Mouse (Mus musculus): ENCODE measurements around the gene Dnah17. TPM values are rescaled to one million over a fixed set of nuclear protein-coding genes. Genes with fewer than 3 reads are reported as not detected.
A peak's percentile ranks its signal among the peaks of the same experiment; 100 is the strongest.

The Dnah17 gene
- polyA plus RNA-seq, 1 experiment from 2014 or later = 0.23 TPM

DNA sequence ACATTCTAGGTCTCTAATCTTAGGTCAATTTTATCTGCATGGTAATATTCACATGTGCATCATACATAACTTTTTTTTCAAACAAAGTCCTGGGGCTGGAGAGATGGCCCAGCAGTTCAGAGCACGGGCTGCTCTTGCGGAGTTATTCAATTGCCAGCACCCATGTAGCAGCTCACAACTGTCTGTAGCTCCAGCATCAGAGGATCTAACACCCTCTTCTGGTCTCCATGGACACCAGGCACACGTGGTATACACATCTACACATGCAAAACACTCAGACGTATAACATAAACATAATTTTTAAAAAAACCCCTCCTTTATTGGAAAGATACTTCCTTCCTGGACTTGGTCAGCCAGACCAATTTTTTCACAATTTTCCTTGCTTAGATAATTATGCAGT, 28.3 kb upstream of the Dnah17 start:
- Histone ChIP-seq H3K9me3 (peaks cover 7% of the 10 kb centered on the region), H3K27ac (no peak overlapping the region), H3K9ac (no peak overlapping the region), H3K36me3 (peaks cover 19% of the 10 kb centered on the region), H3K4me2 (replicated peaks) (no peak overlapping the region), H3K4me3 (no peak overlapping the region), H3K27me3 (no peaks in the 10 kb centered on the region), H3K4me1 (peaks cover 32% of the 10 kb centered on the region)
- WGBS = 79% methylated on average over 4 of the region's 4 CpGs
- ATAC-seq (ENCODE audit: low FRiP score, low read depth) = no peak

DNA sequence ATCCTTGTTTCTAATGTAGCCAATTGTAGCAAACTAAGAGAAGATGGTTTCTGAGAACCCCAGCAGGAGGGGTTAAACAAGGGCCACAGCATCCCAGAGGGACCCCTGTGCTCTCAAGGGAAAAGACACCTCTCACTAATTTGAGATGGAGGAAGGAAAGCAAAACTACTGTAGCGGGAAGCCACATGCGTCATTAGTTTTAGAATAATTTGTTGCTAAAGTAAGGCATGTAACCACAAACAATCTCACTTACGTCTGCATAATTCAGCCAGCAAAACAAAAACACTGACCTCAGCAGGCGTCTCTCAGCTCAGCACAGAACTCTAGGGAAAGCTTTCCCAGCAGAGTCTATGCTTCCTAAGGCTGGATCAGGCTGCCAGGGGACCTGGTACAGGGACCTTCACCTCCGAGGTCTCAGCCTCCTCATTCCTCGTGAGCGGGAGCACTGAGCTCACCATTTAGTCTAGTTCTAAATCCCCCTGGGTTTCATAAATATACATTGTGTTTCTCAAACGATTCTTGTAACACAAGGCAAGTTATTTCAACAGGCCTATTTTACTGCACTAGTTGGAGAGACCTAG, 26.1 kb upstream of the Dnah17 start:
- Histone ChIP-seq H3K9me3 (peaks cover 7% of the 10 kb centered on the region), H3K27me3 (no peaks in the 10 kb centered on the region), H3K4me2 (replicated peaks) (no peak overlapping the region), H3K4me1 (peaks cover 35% of the 10 kb centered on the region), H3K27ac (peak overlapping the region; percentile 1; the same call in 1 of the 2 replicates), H3K4me3 (no peak overlapping the region), H3K36me3 (peaks cover under 1% of the 10 kb centered on the region; the same call in 1 of the 2 replicates), H3K9ac (no peak overlapping the region)
- ATAC-seq (ENCODE audit: low FRiP score, low read depth) = no peak
- WGBS = 51% methylated on average over 8 of the region's 8 CpGs

DNA sequence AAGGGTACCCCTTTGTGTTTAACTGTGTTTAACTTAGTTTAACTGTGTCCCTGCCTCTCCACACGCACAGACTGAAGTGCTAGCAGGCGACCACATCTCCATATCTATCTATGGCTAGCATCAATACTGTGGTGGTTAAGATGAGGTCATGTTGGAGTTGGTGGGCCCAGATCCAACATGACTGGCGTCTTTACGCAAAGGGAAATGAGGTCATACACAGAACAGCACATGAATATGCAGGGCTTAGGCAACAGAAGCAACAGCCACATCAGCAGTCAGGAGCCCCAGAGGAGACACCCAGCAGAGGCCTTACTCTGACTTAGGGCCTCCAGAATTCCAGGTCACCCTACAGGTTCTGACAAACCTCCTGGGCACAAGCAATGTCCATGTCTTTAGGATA, 22.5 kb upstream of the Dnah17 start:
- Histone ChIP-seq H3K4me2 (replicated peaks) (no peak overlapping the region), H3K27ac (no peak overlapping the region), H3K9ac (no peak overlapping the region), H3K4me1 (peaks cover 35% of the 10 kb centered on the region), H3K27me3 (no peaks in the 10 kb centered on the region), H3K36me3 (no peaks in the 10 kb centered on the region), H3K9me3 (peaks cover 7% of the 10 kb centered on the region), H3K4me3 (no peak overlapping the region)
- no peak for ATAC-seq (ENCODE audit: low FRiP score, low read depth)
- 81% methylated on average over 4 of the region's 4 CpGs for WGBS

DNA sequence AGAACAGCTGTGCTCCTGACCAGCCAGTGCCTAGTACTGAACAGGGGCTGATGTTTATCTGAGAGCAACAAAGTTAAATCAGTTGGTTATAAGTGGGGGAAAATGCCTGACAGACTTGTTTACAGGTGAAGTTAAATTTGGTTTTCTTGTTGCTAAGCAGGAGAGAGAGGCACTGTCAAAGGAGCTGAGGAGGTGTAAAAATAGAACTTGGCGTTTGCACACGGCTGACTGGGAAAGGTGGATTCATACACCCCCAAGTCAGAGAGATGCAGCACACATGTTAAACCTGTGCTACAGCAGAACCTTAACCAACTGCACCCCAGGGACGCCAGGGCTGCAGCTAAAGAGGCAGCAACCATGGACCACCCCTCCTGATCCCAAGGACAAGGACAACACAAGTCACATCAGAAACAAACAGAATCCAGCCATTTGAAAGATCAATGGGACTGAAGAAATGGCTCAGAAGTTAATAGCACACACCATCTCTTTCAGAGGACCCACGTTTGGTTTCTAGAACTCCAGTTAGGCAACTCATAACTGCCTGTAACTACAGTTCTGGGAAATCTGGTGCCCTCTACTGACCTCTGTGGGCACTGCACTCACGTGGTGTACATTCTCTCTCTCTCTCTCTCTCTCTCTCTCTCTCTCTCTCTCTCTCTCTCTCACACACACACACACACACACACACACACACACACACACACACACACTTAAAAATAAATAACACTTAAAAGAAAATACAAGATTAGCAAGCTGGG, 21.2 kb upstream of the Dnah17 start:
- Histone ChIP-seq H3K4me1 (peaks cover 22% of the 10 kb centered on the region), H3K36me3 (no peaks in the 10 kb centered on the region), H3K4me3 (no peak overlapping the region), H3K27me3 (no peaks in the 10 kb centered on the region), H3K4me2 (replicated peaks) (no peak overlapping the region), H3K9me3 (peaks cover 7% of the 10 kb centered on the region), H3K27ac (no peak overlapping the region), H3K9ac (no peak overlapping the region)
- 88% methylated on average over 5 of the region's 5 CpGs for WGBS
- no peak for ATAC-seq (ENCODE audit: low FRiP score, low read depth)

DNA sequence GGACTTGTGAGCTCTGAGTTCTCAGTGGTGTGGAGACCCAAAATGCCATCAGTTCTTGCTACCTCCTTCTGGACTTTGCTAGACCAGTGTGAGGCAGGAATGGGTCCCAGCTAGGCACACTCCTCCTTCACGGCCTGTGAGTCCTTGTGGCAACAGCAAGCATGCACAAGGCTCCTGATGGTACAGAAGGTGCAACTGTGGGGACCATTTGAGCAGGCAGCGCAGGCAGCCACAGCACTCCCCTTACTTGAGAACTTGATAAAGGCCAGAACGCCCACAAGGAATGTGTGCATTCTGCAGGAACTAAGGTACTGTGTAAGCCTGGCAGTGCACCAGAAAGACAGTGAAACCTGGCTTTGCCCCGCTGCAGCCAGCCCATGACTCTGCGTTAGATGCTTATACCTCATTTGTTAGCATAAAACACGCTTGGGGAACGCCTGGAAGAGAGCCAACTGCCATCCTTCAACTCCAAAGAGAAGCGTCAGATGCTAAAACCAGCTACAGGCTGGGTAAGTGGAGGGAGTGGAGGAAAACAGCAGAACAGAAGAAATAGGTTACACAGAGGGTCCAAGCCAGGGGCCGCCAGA, 19.8 kb upstream of the Dnah17 start:
- no peak overlapping the region for H3K9ac ChIP-seq
- ATAC-seq (ENCODE audit: low FRiP score, low read depth) = peak; percentile 69; the same call in 1 of the 2 replicates
- H3K4me1 ChIP-seq = peaks cover 18% of the 10 kb centered on the region
- H3K27me3 ChIP-seq = no peaks in the 10 kb centered on the region
- H3K4me2 ChIP-seq (replicated peaks) = no peak overlapping the region
- peak overlapping the region; percentile 44; the same call in 1 of the 2 replicates for H3K27ac ChIP-seq
- no peak overlapping the region for H3K4me3 ChIP-seq
- no peaks in the 10 kb centered on the region for H3K36me3 ChIP-seq
- no peaks in the 10 kb centered on the region for H3K9me3 ChIP-seq
- 47% methylated on average over 9 of the region's 9 CpGs for WGBS

DNA sequence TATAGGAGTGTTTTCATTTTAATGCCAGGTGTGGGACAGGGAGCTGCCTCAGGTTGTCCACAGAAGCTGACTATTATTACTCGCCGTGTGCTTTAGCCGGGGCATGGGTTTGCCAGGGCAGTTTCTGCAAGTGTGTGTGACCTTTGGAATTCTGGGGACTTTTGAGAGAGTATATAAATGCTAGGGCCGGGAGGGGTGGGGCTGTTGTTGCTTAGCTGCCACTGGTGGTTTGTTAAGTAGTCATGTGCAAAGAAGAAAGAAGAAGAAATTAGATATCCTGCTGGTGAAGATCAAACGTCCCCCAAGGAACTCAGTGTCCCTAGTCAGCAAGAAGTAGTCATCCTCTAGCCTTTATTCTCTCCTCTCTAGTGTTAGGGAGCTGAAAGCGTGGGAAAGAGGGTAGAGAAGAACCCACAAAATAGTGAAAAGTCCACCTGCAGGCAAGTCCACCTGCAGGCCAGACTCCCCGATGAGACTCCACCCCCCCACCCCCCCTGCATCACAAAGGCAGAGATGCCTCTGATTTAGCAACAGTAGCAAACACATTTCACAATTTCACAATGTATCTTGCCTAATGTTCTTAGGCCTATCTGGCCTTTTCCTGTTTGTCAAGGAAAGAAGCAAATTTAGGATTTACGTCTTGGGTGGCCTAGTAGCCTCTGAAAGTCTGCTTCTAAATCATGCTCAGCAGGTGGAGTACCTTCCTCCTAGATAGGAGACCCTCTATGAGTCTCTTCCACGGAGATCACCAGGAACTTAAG, 17.6 kb upstream of the Dnah17 start:
- ATAC-seq (ENCODE audit: low FRiP score, low read depth) = no peak
- no peak overlapping the region for H3K4me2 ChIP-seq (replicated peaks)
- H3K27me3 ChIP-seq = no peaks in the 10 kb centered on the region
- H3K27ac ChIP-seq = no peak overlapping the region
- H3K36me3 ChIP-seq = no peaks in the 10 kb centered on the region
- no peak overlapping the region for H3K4me3 ChIP-seq
- H3K9me3 ChIP-seq = no peaks in the 10 kb centered on the region
- peaks cover 16% of the 10 kb centered on the region for H3K4me1 ChIP-seq
- WGBS = 65% methylated on average over 9 of the region's 9 CpGs
- no peak overlapping the region for H3K9ac ChIP-seq

DNA sequence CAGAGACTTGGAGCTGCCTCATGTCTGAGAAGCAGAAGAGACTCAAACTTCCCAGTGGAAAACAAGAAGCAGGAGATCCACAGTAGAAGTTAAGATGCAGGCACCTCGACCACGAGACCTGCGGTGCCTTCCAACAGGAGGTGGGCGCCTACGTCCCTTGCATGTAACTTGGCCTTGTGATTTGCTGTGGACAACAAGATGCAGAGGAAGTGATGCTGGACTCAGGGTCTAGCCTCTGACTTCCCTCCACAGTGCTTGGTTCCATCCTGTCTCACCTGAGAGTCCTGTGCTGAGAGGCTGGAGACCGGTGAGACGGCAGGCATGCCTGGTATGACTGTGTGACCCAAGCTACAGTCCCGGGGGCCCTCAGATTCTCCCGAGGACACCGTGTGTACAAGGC, 16.0 kb upstream of the Dnah17 start:
- Histone ChIP-seq H3K9ac (no peak overlapping the region), H3K27ac (no peak overlapping the region), H3K9me3 (no peaks in the 10 kb centered on the region), H3K4me1 (peaks cover 17% of the 10 kb centered on the region), H3K4me2 (replicated peaks) (no peak overlapping the region), H3K27me3 (no peaks in the 10 kb centered on the region), H3K4me3 (no peak overlapping the region), H3K36me3 (no peaks in the 10 kb centered on the region)
- ATAC-seq (ENCODE audit: low FRiP score, low read depth) = no peak
- 93% methylated on average over 10 of the region's 10 CpGs for WGBS

DNA sequence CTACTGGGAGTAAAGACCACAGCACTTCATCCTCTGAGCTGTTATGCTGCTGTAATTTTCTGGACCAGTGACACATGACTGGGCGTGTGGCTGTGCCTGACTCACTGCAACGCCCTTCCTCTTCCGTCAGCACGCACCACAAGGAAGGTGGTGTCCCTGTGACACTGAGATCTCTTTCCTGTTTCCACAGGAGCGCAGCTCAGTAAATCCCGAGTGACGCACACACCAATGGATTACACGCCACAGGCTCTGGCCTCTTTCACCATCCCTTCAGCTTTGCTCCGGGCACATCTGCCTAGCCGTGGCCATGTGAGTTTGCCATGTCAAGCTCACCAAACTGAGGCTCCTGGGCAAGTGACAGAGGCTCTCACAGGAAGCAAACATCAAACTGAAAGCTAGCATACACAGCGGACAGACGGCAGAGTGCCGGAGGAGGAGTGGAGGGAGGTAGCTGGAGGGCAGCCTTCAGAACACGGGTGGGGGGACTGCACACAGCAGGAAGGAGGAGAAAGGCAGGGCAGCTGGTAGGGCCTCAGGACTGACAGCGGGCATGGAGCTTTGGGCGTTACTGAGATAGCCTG, 15.4 kb upstream of the Dnah17 start:
- Histone ChIP-seq H3K4me3 (no peak overlapping the region), H3K4me2 (replicated peaks) (no peak overlapping the region), H3K36me3 (no peaks in the 10 kb centered on the region), H3K27me3 (no peaks in the 10 kb centered on the region), H3K27ac (no peak overlapping the region), H3K9ac (no peak overlapping the region), H3K4me1 (peaks cover 17% of the 10 kb centered on the region), H3K9me3 (no peaks in the 10 kb centered on the region)
- ATAC-seq (ENCODE audit: low FRiP score, low read depth) = no peak
- 86% methylated on average over 16 of the region's 16 CpGs for WGBS

DNA sequence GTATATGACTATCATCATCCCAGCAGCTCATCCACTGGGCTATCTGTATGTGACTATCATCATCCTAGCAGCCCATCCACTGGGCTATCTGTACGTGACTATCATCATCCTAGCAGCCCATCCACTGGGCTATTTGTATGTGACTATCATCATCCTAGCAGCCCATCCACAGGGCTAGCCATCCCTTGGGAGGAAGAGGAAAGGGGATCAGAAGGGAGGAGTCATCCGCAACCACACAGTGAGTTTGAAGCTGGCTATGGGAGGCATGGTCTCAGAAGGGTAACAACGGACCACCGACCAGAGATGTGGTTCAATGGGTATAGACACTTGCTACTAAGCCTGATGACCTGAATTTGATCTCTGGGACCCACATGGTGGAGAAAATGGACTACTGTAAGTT, 14.7 kb upstream of the Dnah17 start:
- no peak for ATAC-seq (ENCODE audit: low FRiP score, low read depth)
- H3K4me1 ChIP-seq = peaks cover 10% of the 10 kb centered on the region

DNA sequence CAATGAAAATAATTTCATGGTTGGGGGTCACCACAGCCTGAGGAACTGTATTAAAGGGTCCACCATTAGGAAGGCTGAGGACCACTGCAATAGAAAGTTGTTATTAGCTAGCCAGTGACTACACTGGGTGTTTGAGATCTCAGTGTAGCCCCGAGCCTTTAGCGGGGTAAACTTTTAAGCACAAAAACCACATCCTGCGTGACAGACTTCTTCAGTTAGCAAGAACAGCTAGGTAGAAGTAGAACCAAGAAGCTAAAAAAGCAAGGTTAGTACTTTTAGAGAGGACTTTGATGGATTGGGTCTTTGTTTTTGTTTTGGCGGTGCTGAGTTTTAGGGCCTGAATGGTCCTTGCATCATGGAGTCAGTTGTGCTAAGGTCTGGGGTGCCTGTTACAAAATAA, 13.3 kb upstream of the Dnah17 start:
- H3K4me2 ChIP-seq (replicated peaks) = no peak overlapping the region
- no peak overlapping the region for H3K9ac ChIP-seq
- no peak overlapping the region for H3K4me3 ChIP-seq
- H3K36me3 ChIP-seq = no peaks in the 10 kb centered on the region
- H3K9me3 ChIP-seq = peaks cover 3% of the 10 kb centered on the region
- WGBS = 90% methylated on average over 4 of the region's 4 CpGs
- ATAC-seq (ENCODE audit: low FRiP score, low read depth) = no peak
- H3K27ac ChIP-seq = no peak overlapping the region
- H3K4me1 ChIP-seq = peaks cover 3% of the 10 kb centered on the region; the same call in 1 of the 2 replicates
- H3K27me3 ChIP-seq = no peaks in the 10 kb centered on the region

More for the DNA sequence above, 14.7 kb upstream of the Dnah17 start:
- Histone ChIP-seq H3K9ac (no peak overlapping the region), H3K27ac (no peak overlapping the region), H3K27me3 (no peaks in the 10 kb centered on the region), H3K4me2 (replicated peaks) (no peak overlapping the region), H3K9me3 (no peaks in the 10 kb centered on the region), H3K36me3 (no peaks in the 10 kb centered on the region), H3K4me3 (no peak overlapping the region)
- WGBS = 94% methylated on average over 4 of the region's 4 CpGs

DNA sequence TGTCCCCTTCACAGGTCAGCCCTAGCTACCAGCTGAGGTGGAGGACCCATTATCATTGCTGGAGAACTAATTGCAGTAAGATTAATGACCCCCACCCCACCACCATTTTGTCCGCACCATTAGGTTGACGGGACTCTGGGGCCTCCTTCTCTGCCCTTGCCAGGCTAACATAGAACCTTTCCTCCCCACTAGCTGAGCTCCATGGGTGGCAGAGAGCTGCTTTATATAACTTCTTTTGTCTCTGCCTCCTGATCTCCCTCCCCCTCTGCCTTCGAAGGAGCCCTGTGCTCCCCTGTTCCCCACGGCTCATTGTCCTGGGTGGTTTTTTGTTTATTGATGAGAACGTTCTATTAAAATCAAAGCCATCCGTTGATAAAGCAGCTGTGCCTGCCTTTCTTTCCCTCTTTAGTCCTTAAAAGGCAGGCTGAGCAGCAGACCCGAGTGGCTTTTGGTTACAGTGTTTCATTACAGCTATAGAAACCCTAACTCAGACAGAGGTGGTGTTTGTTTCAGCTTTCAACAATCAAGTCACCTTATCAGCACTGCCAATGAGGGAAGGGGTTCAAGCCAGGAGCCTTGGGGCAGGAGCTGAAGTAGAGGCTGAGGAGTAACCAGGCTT, 12.2 kb upstream of the Dnah17 start:
- ATAC-seq (ENCODE audit: low FRiP score, low read depth) = no peak
- H3K9ac ChIP-seq = no peak overlapping the region
- H3K4me2 ChIP-seq (replicated peaks) = no peak overlapping the region
- H3K27ac ChIP-seq = no peak overlapping the region
- WGBS = 39% methylated on average over 7 of the region's 7 CpGs
- no peaks in the 10 kb centered on the region for H3K27me3 ChIP-seq
- H3K4me1 ChIP-seq = peaks cover 3% of the 10 kb centered on the region; the same call in 1 of the 2 replicates
- H3K36me3 ChIP-seq = no peaks in the 10 kb centered on the region
- H3K4me3 ChIP-seq = no peak overlapping the region
- peaks cover 9% of the 10 kb centered on the region for H3K9me3 ChIP-seq

Data from limb, embryonic 13.5 days (tissue).